Mouse (Mus musculus): ENCODE measurements at regions not wholly inside any gene's neighbourhood (a gene's known extent, or its start where the extent isn't known, plus 50 kb on each side); places are given as distances from the start of the nearest gene placed in this dataset.

DNA sequence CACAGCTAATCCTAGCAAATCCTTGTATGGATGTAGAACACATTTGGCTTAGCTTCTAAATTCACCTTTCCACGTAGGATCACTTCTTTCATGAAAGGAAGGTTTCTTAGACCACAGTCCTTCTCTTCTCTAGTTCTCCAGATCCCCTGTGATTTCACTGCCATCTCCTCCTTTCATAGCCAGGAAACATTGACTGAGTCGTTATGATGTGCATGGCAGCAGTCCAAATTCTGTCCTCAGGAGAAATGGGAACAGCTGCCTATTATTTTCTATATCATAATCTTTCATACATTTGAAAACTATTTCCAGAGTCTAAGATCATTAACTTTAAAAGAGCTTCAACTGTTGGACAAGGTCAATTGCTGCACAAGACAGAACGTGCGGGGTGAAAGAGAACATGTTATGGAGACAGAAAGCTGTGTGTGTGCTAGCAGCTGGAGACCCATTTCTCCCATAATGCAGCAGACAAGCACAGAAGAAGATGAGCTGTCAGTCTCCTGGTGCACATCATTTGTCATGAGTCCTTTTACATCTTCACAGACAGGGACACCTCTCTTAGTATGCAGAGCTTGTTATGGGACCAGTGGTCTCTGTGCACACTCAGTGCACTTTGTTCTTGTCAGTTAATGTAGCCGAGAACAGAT is 631.6 kb upstream of the Sema6d start:
- POLR2A ChIA-PET = interaction anchor here in 1 of 4 experiments (0.6 kb wide), 1 partner anchor 1789 kb away, joined by 5 read pairs; the partner anchor contains the start of gene Dut
- CTCF ChIA-PET = interaction anchor here in 1 of 4 experiments (0.6 kb wide), 1 partner anchor 767 kb away, joined by 4 read pairs; no protein-coding TSS in a partner anchor

DNA sequence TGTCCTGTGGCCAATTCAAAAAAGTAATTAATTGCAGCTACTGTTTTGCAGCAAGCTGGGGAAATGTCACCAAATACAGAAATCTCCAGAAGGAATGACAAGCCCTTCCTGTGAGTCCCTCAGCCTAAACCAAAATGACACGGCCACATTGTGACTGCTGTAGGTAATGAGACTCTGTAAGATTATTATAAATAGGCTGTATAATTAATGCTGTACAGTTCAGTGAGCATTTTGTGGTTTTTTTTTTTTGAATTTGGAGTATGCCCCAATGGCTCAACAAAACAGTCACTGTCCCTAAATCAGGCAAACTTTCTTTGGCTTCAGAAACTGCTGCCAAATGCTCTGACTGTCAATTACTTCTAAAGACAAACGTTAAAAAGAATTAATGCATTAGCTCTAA is 615.9 kb upstream of the Sema6d start:
- POLR2A ChIA-PET = no interaction called here

DNA sequence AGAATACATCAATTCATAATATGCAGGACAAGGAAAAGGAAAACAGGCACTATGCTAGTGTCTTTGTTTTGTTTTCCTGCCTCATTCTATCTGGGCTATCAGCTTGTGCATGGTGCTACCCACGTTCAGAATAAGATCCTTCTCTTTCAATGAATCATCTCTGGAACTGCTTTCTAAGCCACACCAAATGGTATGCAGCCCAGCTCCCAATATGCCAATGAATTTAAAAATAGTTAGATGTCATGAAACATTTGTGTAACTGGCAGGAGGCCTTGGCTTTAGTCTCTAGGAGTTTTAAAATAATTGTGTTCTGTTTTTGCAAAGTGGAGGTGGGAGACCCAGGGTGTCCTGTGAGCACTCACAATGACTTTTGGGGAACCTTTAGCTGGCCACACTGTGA is 603.1 kb upstream of the Sema6d start:
- CTCF ChIA-PET = no interaction called here
- POLR2A ChIA-PET = no interaction called here

More for the DNA sequence above, 615.9 kb upstream of the Sema6d start:
- CTCF ChIA-PET = no interaction called here

DNA sequence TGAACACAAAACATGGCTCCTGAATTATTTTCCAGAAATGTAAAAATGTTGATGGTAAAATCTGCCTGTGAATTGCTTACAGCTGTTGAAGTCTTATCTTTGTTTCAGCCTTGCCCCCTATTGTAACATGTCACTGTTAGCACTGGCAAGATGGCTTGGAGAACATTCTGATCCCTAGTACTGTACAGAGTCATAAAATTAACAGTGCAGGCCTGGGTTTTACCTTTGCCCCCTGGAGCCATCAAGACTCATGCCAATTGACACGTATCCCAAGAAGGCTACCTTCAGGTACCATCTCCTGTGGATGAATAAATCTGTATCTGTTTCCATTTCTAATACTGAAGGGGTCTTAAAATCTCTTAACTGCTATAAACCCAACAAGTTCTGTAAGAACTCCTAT is 583.6 kb upstream of the Sema6d start:
- ChIA-PET CTCF (no interaction called here), POLR2A (no interaction called here)

DNA sequence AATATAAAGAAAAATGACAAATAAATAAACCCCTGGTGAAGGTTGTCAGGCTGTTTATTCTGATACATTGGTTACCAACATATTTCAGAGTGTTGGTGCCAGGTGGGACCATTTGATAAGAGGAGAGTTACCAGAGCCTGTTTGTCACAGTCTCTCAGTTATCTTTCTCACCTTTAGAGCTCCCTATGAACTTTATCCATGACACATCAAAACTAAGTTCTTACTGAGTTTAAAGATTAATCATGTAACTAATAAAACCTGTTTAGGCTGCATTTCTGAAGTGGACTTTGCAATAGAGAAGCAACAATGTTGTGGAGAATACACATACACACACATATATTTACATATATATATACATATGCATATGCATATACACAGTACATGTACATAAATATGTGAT is 582.7 kb upstream of the Sema6d start:
- ChIA-PET CTCF (no interaction called here), POLR2A (no interaction called here)

DNA sequence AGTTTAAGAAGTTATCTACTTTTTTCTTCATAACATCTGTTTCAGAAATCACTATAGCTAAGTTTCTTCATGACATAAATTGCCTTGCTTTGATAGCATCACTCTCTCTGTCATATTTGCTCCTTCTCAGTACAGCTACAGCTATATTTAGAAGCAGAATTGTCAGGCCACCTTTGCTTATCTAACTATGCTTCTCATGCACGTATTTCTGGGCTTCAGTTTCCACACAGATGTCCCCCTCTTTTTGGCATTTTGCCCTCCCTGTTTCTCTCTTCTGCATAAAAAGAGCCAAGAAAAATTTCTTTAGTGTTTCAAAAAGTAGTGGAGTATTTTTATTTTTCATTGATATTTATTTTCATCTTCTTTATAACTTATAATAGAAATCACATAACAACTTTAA is 560.9 kb upstream of the Sema6d start:
- ChIA-PET CTCF (no interaction called here), POLR2A (no interaction called here)

DNA sequence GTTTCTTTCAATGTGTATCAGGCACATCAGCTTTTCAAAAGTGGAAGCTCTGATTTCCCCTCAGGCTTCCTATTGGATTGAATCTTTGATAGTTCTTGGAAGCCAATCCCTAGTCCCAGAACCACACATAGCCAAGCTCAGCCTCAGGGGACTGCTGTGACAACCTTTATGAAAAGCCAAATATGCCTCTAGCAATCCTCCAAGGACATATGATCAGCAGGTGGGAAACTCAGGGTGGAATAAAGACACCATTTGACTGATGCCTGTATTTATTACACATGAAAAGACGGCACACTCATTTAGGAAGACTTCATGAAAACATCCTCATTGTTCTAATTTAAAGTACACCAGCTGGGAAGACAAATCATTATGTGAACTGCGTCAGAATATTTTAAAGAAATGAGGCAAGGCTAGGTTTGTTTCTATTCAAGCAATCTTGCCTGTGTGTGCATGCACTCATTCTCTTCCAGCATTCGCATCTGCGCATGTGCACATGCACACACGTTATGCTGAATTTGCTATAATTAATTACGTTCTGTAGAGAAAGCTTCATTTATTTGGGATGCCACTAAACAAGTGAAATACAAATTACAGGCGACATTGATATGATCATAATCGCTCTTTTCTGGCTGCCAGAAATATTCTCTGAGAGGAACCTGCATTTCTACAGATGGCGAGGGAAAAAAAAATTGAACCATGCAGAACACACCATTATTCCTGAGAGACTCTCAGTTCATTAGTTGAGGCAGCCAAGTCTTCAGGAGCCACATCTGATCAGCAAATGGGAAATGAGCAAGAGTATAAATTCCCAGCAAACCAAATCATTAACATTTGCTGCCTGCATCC is 556.6 kb upstream of the Sema6d start:
- POLR2A ChIA-PET = no interaction called here
- CTCF ChIA-PET = no interaction called here

DNA sequence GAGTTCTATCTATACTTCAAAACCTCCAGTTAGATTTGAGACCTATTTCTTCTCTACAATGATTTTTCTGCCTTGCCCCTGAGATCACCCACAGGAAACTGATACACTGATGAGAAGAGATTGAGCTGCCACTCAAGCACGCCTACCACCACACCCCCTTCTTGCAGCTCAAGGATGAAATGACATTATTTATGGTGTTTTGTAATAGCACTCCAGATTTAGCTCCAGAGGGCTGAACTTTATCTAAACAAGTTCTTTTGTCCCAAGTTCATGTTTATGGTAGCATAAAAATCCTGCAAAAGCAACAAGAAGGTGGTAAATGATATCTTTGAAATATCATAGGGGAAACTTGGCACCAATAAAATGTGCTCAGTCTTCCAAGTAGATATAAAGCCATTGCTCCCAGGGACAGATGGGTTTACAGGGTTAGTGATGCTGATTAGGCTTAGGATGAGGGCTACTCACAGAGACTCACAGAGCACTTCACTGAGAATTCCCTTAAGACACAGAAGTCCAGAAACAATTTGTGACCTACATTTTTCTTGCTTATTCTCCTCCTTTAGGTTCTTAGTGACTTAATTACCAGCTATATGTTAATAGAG is 538.4 kb upstream of the Sema6d start:
- POLR2A ChIA-PET = no interaction called here
- CTCF ChIA-PET = no interaction called here

DNA sequence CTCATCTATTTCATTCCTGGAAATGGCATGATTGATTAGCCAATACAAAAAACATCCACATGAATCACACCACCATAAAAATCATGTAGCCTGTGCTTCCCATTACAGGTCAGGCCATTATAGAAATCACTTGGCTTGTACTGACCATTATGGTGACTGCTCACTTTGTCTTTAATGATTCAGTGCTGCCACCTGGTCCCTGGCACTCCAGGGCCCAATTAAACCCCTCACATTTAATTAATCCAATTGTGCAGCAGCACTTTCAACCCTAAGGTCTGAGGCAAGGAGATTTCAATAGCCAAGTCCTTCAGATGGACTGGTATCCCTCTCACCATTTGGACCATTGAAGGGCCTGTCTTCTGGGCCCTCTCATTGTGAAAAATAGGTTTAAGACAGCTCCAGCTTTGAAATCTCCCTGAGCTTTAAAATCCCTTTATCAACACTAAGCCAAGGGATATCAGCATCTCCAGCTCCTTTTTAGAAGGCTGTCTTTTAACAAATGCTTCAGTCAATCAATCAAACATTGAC is 531.6 kb upstream of the Sema6d start:
- POLR2A ChIA-PET = no interaction called here
- CTCF ChIA-PET = no interaction called here

Measured in embryonic stem cell, embryonic (primary cell).